Mouse (Mus musculus): ENCODE measurements around the gene Cpa2. TPM values are rescaled to one million over a fixed set of nuclear protein-coding genes. Genes with fewer than 3 reads are reported as not detected.

Gene Cpa2
- total RNA-seq, 1 experiment from 2014 or later: not detected

GRCm38 (mm10) chr6:30570012-30570411, 28.6 kb downstream of the Cpa2 start:
- ATAC-seq (replicated peaks; ENCODE audit: insufficient number of reproducible peaks, low FRiP score, low TSS enrichment, poor library complexity, severe bottlenecking): no peak

GRCm38 (mm10) chr6:30572456-30573311, 31.3 kb downstream of the Cpa2 start:
- no peak for ATAC-seq (replicated peaks; ENCODE audit: insufficient number of reproducible peaks, low FRiP score, low TSS enrichment, poor library complexity, severe bottlenecking)

GRCm38 (mm10) chr6:30573380-30573779, 32.0 kb downstream of the Cpa2 start:
- ATAC-seq (replicated peaks; ENCODE audit: insufficient number of reproducible peaks, low FRiP score, low TSS enrichment, poor library complexity, severe bottlenecking): no peak

- ATAC-seq (replicated peaks; ENCODE audit: insufficient number of reproducible peaks, low FRiP score, low TSS enrichment, poor library complexity, severe bottlenecking): no peak
These were observed 33.6 kb downstream of the Cpa2 start for GRCm38 (mm10) chr6:30574945-30575344.

GRCm38 (mm10) chr6:30576477-30577203, 35.3 kb downstream of the Cpa2 start:
- no peak for ATAC-seq (replicated peaks; ENCODE audit: insufficient number of reproducible peaks, low FRiP score, low TSS enrichment, poor library complexity, severe bottlenecking)

GRCm38 (mm10) chr6:30579961-30580840, 38.8 kb downstream of the Cpa2 start:
- no peak for ATAC-seq (replicated peaks; ENCODE audit: insufficient number of reproducible peaks, low FRiP score, low TSS enrichment, poor library complexity, severe bottlenecking)

- no peak for ATAC-seq (replicated peaks; ENCODE audit: insufficient number of reproducible peaks, low FRiP score, low TSS enrichment, poor library complexity, severe bottlenecking)
These were observed 39.4 kb downstream of the Cpa2 start for GRCm38 (mm10) chr6:30580841-30581176.

- ATAC-seq (replicated peaks; ENCODE audit: insufficient number of reproducible peaks, low FRiP score, low TSS enrichment, poor library complexity, severe bottlenecking): no peak
These were observed 45.6 kb downstream of the Cpa2 start for GRCm38 (mm10) chr6:30586886-30587442.

GRCm38 (mm10) chr6:30589819-30590218, 48.4 kb downstream of the Cpa2 start:
- ATAC-seq (replicated peaks; ENCODE audit: insufficient number of reproducible peaks, low FRiP score, low TSS enrichment, poor library complexity, severe bottlenecking): no peak

- no peak for ATAC-seq (replicated peaks; ENCODE audit: insufficient number of reproducible peaks, low FRiP score, low TSS enrichment, poor library complexity, severe bottlenecking)
These were observed 50.5 kb downstream of the Cpa2 start for GRCm38 (mm10) chr6:30591851-30592404.

- ATAC-seq (replicated peaks; ENCODE audit: insufficient number of reproducible peaks, low FRiP score, low TSS enrichment, poor library complexity, severe bottlenecking): no peak
These were observed 51.1 kb downstream of the Cpa2 start for GRCm38 (mm10) chr6:30592417-30592974.

GRCm38 (mm10) chr6:30594364-30594763, 53.0 kb downstream of the Cpa2 start:
- ATAC-seq (replicated peaks; ENCODE audit: insufficient number of reproducible peaks, low FRiP score, low TSS enrichment, poor library complexity, severe bottlenecking): no peak

- no peak for ATAC-seq (replicated peaks; ENCODE audit: insufficient number of reproducible peaks, low FRiP score, low TSS enrichment, poor library complexity, severe bottlenecking)
These were observed 55.0 kb downstream of the Cpa2 start for GRCm38 (mm10) chr6:30596230-30596898.

GRCm38 (mm10) chr6:30600033-30600432, 58.7 kb downstream of the Cpa2 start:
- no peak for ATAC-seq (replicated peaks; ENCODE audit: insufficient number of reproducible peaks, low FRiP score, low TSS enrichment, poor library complexity, severe bottlenecking)

- ATAC-seq (replicated peaks; ENCODE audit: insufficient number of reproducible peaks, low FRiP score, low TSS enrichment, poor library complexity, severe bottlenecking): no peak
These were observed 59.6 kb downstream of the Cpa2 start for GRCm38 (mm10) chr6:30600995-30601394.

- ATAC-seq (replicated peaks; ENCODE audit: insufficient number of reproducible peaks, low FRiP score, low TSS enrichment, poor library complexity, severe bottlenecking): no peak
These were observed 63.0 kb downstream of the Cpa2 start for GRCm38 (mm10) chr6:30604342-30604867.

- no peak for ATAC-seq (replicated peaks; ENCODE audit: insufficient number of reproducible peaks, low FRiP score, low TSS enrichment, poor library complexity, severe bottlenecking)
These were observed 63.7 kb downstream of the Cpa2 start for GRCm38 (mm10) chr6:30605111-30605510.

GRCm38 (mm10) chr6:30605672-30606071, 64.3 kb downstream of the Cpa2 start:
- no peak for ATAC-seq (replicated peaks; ENCODE audit: insufficient number of reproducible peaks, low FRiP score, low TSS enrichment, poor library complexity, severe bottlenecking)
